Mouse (Mus musculus): Measurements from ENCODE around the gene Lamb3. TPM values are rescaled to one million over a fixed set of nuclear protein-coding genes. Genes with fewer than 3 reads are reported as not detected.

Gene Lamb3
- total RNA-seq, 2 experiments from 2014 or later = 2.0 to 4.5 TPM

GRCm38 (mm10) chr1:193376478-193377134 is 169.1 kb downstream of the Lamb3 start:
- DNase-seq (ENCODE audit: low spot score in 2 of 2) = peak; percentile 27

GRCm38 (mm10) chr1:193379634-193380033 is 172.1 kb downstream of the Lamb3 start:
- no peak for DNase-seq (ENCODE audit: low spot score in 2 of 2)

- no peak for DNase-seq (ENCODE audit: low spot score in 2 of 2)
These were observed 173.4 kb downstream of the Lamb3 start for GRCm38 (mm10) chr1:193380877-193381276.

GRCm38 (mm10) chr1:193381597-193382404 is 174.3 kb downstream of the Lamb3 start:
- DNase-seq (ENCODE audit: low spot score in 2 of 2) = peak in 1 of 2 experiments; percentile 34

GRCm38 (mm10) chr1:193382435-193382834 is 174.9 kb downstream of the Lamb3 start:
- peak in 1 of 2 experiments; percentile 35 for DNase-seq (ENCODE audit: low spot score in 2 of 2)

- DNase-seq (ENCODE audit: low spot score in 2 of 2) = peak in 1 of 2 experiments; percentile 45
These were observed 175.5 kb downstream of the Lamb3 start for GRCm38 (mm10) chr1:193382841-193383462.

GRCm38 (mm10) chr1:193386136-193386535 is 178.6 kb downstream of the Lamb3 start:
- DNase-seq (ENCODE audit: low spot score in 2 of 2) = peak; percentile 68 to 88

GRCm38 (mm10) chr1:193387241-193387640 is 179.7 kb downstream of the Lamb3 start:
- no peak for DNase-seq (ENCODE audit: low spot score in 2 of 2)

- no peak for DNase-seq (ENCODE audit: low spot score in 2 of 2)
These were observed 182.0 kb downstream of the Lamb3 start for GRCm38 (mm10) chr1:193389505-193389904.

GRCm38 (mm10) chr1:193390004-193390403 is 182.5 kb downstream of the Lamb3 start:
- no peak for DNase-seq (ENCODE audit: low spot score in 2 of 2)

GRCm38 (mm10) chr1:193392266-193392665 is 184.8 kb downstream of the Lamb3 start:
- DNase-seq (ENCODE audit: low spot score in 2 of 2) = no peak

Other genes with a start within 250 kb of the Lamb3 start
- gene Syt14, start 171.9 kb upstream of the Lamb3 start, total RNA-seq (2021) = 1 to 10 TPM; 1.4 to 1.5 TPM
- 10 to 100 TPM; 16.6 to 18.1 TPM for gene Diexf, start 77.4 kb upstream of the Lamb3 start, total RNA-seq (2021)
- 1 to 10 TPM; 6.4 to 6.9 TPM for gene Irf6, start 54.6 kb upstream of the Lamb3 start, total RNA-seq (2021)
- 1 to 10 TPM; 6.6 to 7.2 TPM for gene A130010J15Rik, start 39.7 kb upstream of the Lamb3 start, total RNA-seq (2021)
- gene Traf3ip3, start 6.0 kb upstream of the Lamb3 start, total RNA-seq (2021) = 10 to 100 TPM; 77.1 to 86.9 TPM
- gene Hsd11b1, start 56.4 kb downstream of the Lamb3 start, total RNA-seq (2021) = 1 to 10 TPM; 3.7 to 3.9 TPM
- 10 to 100 TPM; 45.2 to 61.4 TPM for gene G0s2, start 65.5 kb downstream of the Lamb3 start, total RNA-seq (2021)
- gene Camk1g, start 162.6 kb downstream of the Lamb3 start, total RNA-seq (2021) = 1 to 10 TPM; 1.0 to 1.2 TPM